Mouse (Mus musculus) embryo, embryonic 10.5 days (tissue): ENCODE data around the gene Lmnb2.

Experiments used
- DNase-seq: peaks from one replicate; pipeline ENCODE4 v3.0.0-alpha.2; 2015; ENCODE audit warnings: low spot score

Lmnb2 gene

DNA sequence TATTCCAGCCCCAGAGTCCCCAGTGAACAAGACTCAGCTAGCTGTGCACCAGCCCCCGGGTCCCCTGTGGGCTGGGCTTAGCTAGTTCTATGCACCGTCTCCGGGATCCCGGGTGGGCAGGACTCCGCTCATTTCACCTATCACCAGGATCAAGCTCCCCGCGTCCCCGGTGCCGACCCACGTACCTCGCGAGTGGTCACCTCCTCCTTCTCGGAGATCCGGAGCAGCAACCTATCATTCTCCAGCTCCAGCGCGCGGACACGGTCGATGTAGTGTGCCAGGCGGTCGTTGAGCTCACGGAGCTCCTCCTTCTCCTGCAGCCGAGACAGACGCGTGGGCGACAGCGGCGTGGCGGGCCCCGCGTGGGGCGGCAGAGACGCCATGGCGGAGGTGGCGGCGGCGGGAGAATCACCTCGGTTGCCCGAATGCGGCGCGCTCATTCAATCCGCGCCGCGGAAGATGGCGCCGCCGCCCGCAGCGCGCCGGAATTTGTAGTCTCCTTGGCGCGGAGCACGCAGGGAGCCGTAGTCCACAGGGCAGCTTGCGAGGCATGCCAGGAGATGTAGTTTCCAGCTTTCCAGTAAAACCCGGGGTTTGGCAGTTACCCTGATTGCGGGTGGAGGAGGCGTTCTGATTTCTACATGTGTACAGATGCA lies at the start of gene Lmnb2:
Gene Lmnb2 (minus strand): TSS at position 467 of the 656 bp plus-strand sequence.
- peak; percentile 86 for DNase-seq

DNA sequence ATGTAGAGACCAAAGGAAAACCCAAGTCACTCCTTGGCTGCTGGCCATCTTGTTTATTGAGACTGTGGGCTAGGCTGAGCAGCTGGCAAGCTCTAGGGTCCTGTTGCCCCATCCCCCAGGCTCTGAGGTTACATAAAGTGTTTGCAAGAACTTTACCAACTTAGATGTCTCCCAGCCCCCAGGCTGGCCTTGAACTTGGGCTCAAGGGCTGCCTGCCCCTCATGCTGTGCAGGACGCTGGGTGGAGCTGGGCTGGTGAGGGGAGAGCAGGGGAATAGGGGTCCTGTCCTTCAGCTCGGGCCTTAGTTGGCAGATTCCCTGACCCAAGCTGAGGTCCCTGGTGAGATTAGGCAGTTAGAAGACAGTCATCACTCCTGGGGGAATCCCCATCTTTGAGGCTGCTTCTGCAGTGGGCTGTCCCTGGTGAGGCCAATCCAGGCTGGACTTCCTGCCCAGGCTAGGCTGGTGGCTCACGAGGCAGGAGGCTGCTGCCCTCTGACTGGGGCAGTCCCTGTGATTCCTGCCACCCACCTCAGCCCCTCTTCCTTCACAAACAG lies 49.1 kb upstream of the Lmnb2 start:
- DNase-seq: no peak

DNA sequence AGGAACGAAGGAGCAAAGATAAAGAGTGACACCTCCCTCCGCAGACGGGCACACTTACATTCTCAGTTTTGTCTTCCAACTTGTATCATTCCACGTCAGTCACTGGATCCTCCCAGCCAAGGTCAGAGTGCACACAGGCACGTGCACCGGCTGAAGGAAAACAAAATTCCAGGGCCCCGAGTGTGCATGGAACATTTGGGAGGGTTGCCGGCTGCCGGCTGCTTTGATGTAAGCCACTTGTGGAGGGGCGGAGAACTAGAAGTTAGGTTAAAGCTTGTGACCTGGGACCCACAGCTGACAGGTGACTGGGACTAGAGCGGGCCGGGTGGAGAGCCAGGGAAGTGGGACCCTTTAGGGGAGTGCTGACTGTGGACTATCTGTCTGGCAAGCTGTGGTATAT lies 48.3 kb upstream of the Lmnb2 start:
- DNase-seq: no peak

DNA sequence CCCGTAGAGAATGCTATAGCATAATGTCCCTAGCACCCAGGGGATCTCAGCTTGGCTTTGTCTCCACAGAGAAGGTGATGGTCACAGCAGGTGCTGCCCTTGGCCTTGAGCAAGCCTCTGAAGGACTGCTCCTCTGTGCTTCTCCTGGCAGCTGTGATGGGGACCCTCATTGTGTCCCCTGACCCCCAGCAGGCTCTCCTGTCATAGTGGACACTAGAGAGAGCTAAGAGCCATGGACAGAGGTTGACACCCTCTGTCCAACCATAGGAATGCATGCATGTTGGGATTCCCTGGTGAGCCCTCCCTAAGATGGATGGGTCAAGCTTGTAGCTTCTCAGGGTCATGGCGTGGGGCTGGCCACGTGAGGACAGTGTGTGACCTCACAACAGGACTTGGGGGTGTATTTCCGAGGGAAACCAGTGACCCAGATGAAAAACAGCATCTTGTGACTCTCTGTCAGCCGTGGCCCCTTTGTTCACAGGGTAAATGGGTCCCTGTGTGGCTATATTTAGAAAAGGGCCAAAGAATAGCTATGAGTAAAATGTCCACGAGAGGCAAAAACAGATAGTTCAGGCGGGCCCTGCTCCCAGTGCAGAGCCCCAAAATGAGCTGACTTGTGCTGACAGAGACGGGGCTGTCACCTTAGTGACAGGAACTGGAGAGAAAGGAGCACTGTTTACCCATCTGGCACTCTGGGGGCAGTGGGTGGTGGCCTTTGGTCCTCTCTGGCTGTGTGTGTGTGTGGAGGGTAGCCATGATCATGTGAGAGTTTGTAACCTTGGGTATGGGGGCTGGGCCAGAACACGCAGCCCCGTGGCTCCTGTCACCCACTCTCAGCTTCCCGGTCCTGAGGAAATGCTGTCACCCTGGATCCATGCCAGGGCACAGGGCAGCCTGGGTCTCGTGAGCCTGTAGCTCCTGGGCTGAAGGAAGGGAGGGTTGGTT lies 45.3 kb upstream of the Lmnb2 start:
- DNase-seq: no peak

DNA sequence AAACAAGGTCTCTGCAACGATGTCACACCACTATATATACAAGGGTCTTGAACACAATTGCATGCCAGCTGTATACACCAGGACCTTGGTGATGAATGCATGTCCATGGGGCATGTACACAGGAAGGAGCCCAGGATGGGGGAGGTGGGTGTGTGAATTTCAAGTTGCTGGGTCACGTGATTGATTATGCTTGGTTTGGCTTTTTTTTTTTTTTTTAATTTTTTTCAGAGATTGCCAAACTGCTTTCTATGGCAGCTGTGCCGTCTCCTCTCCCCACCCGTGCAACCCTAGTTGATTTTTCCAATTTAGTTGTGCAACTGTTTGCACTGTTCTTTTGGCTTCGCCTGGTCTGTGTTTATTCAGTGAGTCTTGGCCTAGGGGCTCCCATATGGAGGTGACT lies 44.5 kb upstream of the Lmnb2 start:
- no peak for DNase-seq

DNA sequence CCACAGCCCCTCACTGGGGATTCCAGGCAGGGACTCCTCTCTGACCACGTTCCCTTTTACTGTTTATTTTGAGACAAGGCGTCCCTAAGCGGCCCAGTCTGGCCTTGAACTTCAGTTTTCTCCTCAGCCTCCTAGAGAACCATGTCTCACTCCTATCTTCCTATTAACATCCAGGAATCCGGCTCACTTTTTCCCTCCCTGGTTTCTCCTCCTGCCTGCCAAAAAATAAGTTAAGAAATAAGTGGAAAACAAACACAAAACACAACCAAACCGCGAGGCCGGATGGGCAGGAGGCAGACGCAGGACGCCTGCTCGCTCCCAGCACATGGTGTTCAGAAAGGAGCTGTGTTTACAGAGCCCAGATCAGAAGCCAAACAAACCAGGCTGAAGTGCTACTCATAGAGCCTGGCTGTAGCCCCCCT lies 44.0 kb upstream of the Lmnb2 start:
- peak; percentile 17 for DNase-seq

DNA sequence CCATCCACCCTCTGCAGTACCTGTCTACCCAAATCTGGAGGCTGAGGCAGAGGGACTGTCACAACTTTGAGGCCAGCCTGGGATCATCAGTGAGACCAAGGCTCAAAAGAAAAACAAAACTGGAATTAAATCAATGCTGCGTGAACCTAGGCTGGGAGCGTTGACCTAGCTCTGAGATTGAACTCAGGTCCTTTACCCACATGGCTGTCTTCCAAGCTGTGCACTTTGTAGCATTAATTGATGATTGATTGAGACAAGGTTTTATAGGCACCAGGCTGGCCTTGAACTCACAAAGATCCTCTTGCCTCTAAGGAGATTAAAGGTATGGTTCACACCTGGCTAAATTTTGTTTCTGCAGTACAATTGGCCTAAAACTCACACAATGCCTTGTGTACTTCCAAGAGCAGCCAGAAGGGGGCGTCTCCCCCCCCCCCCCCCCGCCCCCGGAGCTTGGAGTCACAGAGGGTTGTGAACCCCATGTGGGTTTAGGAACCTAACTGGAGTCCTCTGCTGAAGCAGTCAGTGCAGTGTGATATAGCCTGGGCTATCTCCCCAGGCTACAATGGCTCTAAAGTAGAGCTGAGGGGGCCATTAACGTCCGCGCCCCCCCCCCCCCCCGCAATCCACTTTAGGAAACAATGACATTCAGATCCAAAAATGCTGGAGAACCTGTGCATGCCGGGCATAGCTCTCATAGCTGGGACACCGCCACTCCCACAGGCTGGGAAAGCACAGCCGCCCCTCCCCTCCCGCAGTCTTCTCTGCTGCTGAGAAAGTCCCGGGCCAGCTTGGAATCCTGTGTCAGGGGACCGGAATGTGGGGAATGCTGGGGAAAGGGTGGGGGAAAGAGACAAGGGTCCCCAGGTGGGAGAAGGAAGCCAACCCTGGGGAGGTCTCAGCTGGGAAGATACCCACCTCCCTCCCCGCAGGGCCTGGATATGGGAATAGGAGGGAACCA lies 42.8 kb upstream of the Lmnb2 start:
- DNase-seq: peak; percentile 74

DNA sequence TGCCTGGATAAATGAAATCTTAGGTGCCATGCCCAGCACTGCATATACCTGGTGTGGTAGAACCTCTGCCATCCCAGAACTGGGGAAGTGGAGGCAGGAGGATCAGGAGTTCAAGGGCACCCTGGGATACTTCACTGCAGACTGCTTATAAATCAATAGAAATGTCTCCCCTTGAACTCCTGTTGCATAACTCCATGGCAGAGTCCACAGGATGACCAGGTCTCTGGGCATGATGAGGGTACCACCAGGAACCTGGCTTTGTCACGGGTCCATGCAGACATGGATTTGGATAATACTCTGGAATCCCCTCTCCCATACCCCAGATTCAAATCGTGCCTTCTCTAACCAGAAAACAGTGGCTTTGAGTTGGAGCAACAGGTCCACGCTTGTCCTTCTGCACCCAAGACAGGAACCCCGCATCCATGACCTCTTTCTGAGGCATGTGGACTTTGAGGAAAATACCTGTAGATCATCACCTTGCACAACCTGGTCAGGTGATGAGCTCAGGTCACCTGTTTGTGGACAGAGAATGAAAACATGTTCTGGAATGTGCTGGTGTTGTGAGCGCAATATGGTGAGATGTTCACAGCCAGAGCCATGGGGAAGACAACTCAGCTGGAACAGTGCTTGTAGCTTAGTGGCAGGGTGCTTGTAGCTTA lies 41.1 kb upstream of the Lmnb2 start:
- no peak for DNase-seq

DNA sequence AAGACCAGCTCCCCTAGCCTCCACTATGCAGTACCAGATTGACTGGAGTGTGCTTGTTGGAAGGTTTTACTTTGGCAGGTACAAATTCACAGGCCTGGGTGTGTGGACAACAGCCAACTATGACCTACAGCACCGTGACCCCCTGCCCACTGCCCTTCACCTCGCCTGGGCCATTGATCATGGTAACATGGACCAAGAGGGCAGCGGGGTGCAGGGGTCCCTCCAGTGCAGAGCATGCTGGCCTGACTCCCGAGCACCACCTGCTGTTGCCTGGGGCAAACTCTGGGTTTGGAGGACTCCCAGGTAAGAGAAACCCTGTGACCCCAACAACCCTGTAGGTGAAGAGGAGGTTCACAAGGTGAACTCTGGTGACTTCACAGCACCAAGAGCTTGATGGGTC lies 39.7 kb upstream of the Lmnb2 start:
- DNase-seq: no peak

DNA sequence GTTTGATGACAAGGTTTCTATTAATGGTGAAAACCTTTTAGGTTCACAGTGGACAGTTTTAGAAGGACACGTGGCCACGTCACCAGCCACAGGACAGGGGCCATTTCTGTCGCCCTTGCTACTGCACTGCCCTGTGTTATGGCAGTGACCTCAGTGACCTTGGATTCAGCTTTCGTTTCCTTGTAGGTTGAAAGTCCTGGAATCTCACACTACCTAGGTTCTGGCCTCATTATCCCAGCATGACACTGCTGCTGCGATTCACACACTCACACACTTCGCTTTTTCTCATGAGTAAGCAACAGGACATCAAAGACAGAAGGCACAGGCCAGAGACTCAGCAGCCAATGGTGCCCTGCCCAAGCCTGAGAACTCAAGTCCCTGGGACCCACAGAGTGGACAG lies 38.9 kb upstream of the Lmnb2 start:
- DNase-seq: no peak

DNA sequence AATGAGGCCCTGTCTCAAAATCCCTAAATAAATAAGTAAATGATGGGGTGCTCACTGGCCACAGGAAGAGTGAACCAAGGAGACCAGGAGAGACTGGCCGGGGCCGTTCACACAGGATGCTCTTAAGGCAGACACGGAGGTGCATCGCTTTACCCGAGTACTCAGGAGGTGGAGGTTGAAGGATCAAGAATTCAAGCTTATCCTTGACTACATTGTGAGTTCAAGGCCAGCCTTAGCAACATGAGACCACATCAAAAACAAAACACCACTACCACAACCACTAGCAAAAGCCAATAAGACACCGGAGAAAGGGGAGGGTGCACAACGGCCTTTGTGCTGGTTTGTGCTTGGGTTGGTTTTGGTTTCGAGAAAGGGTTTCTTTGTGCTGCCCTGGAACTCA lies 38.3 kb upstream of the Lmnb2 start:
- DNase-seq: no peak

DNA sequence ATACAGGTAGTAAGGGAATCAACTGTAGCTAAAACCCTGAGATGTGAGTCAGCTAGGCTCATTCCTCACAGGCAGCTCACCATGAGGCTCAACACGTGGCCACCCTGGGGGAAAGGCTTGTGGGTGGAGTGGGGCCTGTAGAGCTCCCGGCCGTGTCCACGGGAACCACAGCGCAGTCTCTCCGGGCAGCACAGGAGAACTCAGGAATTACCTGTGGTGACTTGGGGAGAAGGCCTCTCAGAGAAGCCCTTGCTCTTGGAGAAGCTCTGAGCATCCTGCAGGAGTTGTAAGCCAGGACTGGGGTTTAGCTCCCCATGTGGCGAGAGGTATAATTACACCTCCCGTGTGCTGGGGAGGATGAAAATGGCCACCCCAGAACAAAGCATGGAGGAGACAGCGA lies 37.5 kb upstream of the Lmnb2 start:
- peak; percentile 87 for DNase-seq

DNA sequence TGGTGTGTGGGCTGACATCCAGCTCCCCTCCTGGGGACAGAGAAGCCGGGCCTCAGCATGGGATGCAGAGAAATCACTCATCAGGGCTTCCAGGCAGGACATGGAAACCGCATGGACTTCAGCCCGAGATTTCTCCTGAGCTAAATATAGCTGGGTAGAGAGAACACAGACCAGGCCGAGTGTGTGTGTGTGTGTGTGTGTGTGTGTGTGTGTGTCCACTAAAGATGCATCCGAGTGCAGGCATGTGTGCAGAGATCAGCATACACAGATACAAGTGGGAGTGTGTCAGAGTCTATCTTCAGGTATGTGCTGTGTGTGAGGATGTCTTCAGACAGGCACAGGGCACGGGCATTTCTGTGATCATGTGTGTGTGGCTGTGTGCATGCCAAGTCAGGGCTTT lies 36.8 kb upstream of the Lmnb2 start:
- no peak for DNase-seq

DNA sequence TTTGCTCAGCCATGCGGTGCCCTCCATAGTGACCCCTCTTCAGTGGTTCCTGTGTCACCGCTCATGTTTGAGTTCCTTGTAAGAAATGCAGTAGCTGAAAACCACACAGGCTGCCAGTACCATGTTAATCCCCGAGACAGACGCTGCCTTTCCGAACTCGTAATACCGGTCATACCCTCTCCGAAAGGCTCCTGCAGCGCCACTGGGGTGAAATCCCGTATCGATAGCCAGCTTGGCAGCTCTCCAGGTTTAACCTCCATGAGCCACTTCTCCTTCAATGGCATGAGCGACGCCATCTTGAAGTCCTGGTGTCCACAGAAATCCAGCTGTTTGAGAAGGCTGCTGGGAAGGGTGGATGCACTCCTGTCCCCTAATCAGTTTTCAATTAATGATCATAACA lies 36.4 kb upstream of the Lmnb2 start:
- DNase-seq: no peak

DNA sequence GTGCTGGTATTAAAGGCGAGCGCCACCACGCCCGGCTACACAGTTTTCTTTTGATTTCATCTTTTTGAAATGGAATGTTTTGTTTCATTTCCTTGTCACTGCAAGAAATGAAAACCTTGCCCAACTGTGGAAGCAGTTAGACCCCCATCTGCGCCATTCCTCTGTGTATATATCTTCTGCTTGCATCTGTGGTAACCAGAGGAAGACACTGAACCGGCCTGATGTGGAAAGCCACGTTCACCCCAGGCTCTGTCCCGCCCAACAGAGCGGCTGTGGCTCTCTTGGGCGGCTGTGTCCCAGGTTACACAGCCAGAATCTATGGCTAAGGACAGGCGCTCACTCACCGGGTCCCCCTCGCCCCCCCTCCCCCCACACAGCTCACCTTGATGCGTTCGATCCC lies 34.4 kb upstream of the Lmnb2 start:
- no peak for DNase-seq

DNA sequence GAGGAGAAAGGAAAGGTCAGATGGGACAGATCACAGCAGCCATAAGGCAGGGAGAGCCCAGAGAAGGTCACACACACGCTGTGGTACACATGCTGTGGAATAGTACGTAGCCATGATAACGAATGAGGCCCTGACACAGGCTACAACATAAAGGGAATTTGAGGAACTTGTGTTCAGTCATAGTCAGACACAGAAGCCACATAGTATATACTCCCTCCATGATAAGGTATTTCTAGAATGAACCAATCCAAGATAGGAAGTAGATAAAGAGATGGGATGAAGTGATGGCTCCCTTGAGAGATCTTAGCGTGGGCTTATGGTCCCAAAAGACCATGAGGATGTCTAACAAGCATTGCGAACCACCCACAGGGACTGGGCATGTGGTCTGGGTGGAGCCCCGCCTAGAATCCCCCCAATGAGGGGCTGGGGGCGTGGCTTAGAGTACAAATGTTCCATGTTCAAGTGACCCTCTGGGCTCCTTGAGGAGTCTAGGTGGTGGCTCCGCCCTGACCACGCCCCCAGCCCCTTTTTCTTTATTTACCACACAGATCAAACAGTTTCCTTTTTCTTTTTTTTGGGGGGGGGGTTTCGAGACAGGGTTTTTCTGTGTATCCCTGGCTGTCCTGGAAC lies 33.8 kb upstream of the Lmnb2 start:
- no peak for DNase-seq

DNA sequence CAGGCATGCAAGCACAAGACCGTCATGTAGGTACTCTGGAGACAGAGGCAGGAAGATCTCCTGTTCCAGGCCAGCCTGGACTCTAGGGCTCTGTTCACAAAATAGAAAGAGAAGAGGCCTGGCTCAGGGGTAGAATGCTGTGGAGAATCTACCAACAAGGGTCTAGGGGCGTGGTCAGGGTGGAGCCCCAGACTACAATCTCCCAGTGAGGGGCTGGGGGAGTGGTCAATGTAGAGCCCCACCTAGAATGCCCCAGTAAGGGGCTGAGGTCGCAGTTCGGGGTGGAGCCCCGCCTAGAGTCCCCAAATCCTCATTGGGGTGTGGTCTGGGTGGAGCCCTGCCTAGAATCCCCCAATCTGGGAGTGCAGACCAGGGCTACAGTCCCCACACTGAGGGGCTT lies 32.3 kb upstream of the Lmnb2 start:
- DNase-seq: no peak

DNA sequence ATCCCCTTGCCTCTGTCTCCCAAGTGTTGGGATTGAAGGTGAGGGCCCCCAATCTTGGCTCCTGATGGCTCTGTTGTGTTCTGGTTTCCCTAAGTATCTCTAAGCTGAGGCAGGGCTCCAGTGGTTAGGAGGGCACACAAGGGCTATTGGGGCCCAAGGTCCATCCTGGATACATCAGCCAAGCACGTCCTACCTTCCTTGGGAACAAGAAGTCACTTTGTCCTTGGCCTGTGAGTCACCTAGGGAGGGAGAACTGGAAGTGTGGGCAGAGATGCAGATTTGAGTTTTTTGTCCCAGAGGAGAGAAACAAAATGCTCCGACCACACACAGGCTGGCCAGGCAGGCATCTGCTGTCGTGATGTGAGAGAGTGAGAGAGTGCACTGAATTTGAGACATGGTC lies 31.0 kb upstream of the Lmnb2 start:
- no peak for DNase-seq

DNA sequence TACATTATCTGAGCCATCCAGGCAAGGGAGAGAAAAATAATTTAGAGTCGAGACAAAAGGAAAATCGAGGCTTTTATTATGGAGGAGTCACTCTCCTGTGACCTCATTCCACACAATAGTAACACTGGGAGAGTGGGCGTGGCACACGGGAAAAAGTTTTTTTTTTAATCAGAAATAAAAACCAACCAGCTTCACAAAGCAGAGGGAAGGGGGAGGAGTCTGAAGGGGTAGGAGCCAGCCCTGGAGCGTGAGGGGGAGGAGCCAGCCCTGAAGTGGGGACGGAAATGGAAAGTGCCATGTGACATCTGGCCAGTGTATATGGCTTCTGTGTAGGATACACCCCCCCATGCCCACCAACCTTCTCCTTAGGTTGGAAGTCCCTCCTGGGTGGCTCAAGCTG lies 30.5 kb upstream of the Lmnb2 start:
- DNase-seq: peak; percentile 54

DNA sequence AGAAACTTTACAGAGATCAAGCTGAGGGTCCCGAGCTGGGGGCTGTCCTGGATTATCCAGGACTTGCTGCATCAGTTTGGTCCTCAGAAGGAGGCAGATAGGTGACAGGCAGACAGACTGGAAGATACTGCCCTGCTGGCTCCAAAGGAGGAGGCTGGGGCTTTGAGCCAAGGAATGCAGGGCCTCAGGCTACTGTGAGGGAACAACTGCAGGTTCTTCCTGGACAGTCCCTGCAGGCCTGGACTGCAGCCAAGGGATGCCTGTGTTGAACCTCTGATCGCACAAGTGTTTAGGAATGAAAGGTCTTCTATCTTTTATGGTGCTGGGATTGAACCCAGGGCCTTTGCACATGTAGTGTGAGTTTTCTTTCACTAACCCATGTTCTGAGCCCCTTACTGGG lies 29.8 kb upstream of the Lmnb2 start:
- DNase-seq: no peak
